In the genomic region with DNA sequence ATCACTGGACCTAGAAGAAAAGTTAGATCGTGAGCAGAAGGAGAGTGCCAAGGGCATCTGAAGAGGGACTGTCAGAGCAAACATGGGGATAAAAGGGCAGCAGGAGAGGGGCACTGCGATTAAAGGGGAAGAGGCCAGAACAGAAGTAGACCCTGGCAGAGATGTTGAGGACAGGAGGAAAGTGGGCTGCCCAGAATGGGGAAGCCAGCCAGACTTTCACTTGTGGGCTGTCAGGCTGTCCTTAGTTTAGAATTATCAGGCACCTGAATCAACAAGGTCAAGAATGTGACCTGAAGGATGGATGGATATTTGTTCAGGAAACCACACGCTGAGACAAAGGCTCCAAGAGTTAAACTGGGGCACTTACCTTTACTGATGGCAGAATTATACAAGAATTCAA, we compare ENCODE assay signal across 8 mouse cellular contexts.
DNase-seq lines count a peak whose midpoint lies in the region; ATAC-seq and TF ChIP-seq lines count a peak whose summit lies in the region.

No protein-coding gene starts in this region.

- no peak overlapping the region for H3K4me2 ChIP-seq in lung, embryonic 16.5 days (ENCODE audit: low read depth, low read length)

- TF ChIP-seq CTCF in heart, adult 2 months (IDR thresholded peaks at IDR 0.05), result no peak

- TF ChIP-seq EP300 in heart, adult 2 months (IDR thresholded peaks at IDR 0.05; ENCODE audit: insufficient read depth, low read depth, low read length), result no peak

- no peaks in the 10 kb centered on the region for H3K9me3 ChIP-seq in lung, embryonic 16.5 days (ENCODE audit: control insufficient read depth, low read length)

- H3K27ac ChIP-seq in heart, adult 2 months, result peak overlapping the region; percentile 71
- H3K27ac ChIP-seq in lung, embryonic 16.5 days (ENCODE audit: low read length), result peak overlapping the region; percentile 21

- intact Hi-C loops in heart, adult 2 months (cut with DNase I), result no loop called here

- peaks cover 4% of the 10 kb centered on the region for H3K36me3 ChIP-seq in heart, adult 2 months (ENCODE audit: control insufficient read depth, insufficient read depth, low read length)
- no peaks in the 10 kb centered on the region for H3K36me3 ChIP-seq in lung, embryonic 16.5 days (ENCODE audit: control insufficient read depth, insufficient read depth, low read length)

- H3K9ac ChIP-seq in heart, adult 2 months (ENCODE audit: low read depth, low read length), result 0 out of 2 replicates have a peak overlapping the region, but pooled peaks have one; percentile 11
- no peak overlapping the region for H3K9ac ChIP-seq in lung, embryonic 16.5 days (ENCODE audit: low read length)

- H3K79me2 ChIP-seq in heart, adult 2 months (replicated peaks; ENCODE audit: control insufficient read depth, insufficient read depth, low read length), result no peaks in the 10 kb centered on the region

- H3K4me1 ChIP-seq in heart, adult 2 months (ENCODE audit: control insufficient read depth, insufficient read depth, low read length), result peaks cover 8% of the 10 kb centered on the region
- peaks cover 9% of the 10 kb centered on the region for H3K4me1 ChIP-seq in lung, embryonic 16.5 days (replicated peaks; ENCODE audit: control insufficient read depth, insufficient read depth, low read length)

- WGBS in heart, adult 2 months, result 30% methylated on average over 3 of the region's 3 CpGs
- 19% methylated on average over 3 of the region's 3 CpGs for WGBS in lung, embryonic 16.5 days

- peak; percentile 36 for ATAC-seq in lung, embryonic 16.5 days (ENCODE audit: low read depth)
- peak; percentile 79 for ATAC-seq in granulocyte monocyte progenitor cell, adult 5-6 weeks (replicated peaks; ENCODE audit: poor library complexity, severe bottlenecking)

- H3K27me3 ChIP-seq in heart, adult 2 months (ENCODE audit: control insufficient read depth, insufficient read depth, low read length), result no peaks in the 10 kb centered on the region
- no peaks in the 10 kb centered on the region for H3K27me3 ChIP-seq in lung, embryonic 16.5 days (ENCODE audit: control insufficient read depth, insufficient read depth, low read depth, low read length)

- no peak for TF ChIP-seq POLR2A in heart, adult 2 months (IDR thresholded peaks at IDR 0.05; ENCODE audit: insufficient read depth, low read depth, low read length)

- H3K4me3 ChIP-seq in heart, adult 2 months, result no peak overlapping the region
- H3K4me3 ChIP-seq in lung, embryonic 16.5 days (ENCODE audit: low read length), result no peak overlapping the region

- DNase-seq in heart, adult 2 months, result no peak
- DNase-seq in heart, adult 18-20 months, result no peak
- DNase-seq in lung, postnatal 10 days, result no peak
- peak; percentile 78 for DNase-seq in mesoderm, embryonic 11.5 days (ENCODE audit: low read depth, low spot score)
- no peak for DNase-seq in layer of hippocampus, postnatal 36 days
- no peak for DNase-seq in gastrocnemius, adult 18-20 months (ENCODE audit: low spot score)
